Mouse (Mus musculus) C2C12 (cell line): ENCODE results near the gene Emc6.

Experiments
- CEBPB ChIP-seq: IDR thresholded peaks from one replicate; pipeline ENCODE4 v1.6.1; 2011; ENCODE audit warnings: low read depth, mild to moderate bottlenecking, control low read depth, moderate library complexity
- CTCF ChIP-seq: IDR thresholded peaks from one replicate; pipeline ENCODE4 v1.5.1; 2011; ENCODE audit not compliant: control insufficient read depth, insufficient read depth, insufficient read length
- FOSL1 ChIP-seq: IDR thresholded peaks from one replicate; pipeline ENCODE4 v1.8.0; 2011; ENCODE audit warnings: mild to moderate bottlenecking, low read length; ENCODE audit not compliant: poor library complexity, insufficient read depth, severe bottlenecking
- MAX ChIP-seq: IDR thresholded peaks from one replicate; pipeline ENCODE4 v1.6.1; 2011; ENCODE audit warnings: mild to moderate bottlenecking, control low read depth
- MYOD1 ChIP-seq: IDR thresholded peaks from one replicate; pipeline ENCODE4 v1.6.1; 2011; ENCODE audit warnings: low read depth; ENCODE audit not compliant: control insufficient read depth, insufficient read length
- MYOG ChIP-seq: IDR thresholded peaks from one replicate; pipeline ENCODE4 v1.6.1; 2011; ENCODE audit not compliant: control insufficient read depth, insufficient read length; ENCODE audit errors: extremely low read depth
- USF1 ChIP-seq: IDR thresholded peaks from one replicate; pipeline ENCODE4 v1.6.1; 2011; ENCODE audit warnings: low read depth, mild to moderate bottlenecking, control low read depth, moderate library complexity

GRCm38 (mm10) chr11:73131020-73131419 lies 45.8 kb downstream of the Emc6 start:
- no peak for TF ChIP-seq MAX
- no peak for TF ChIP-seq CTCF
- no peak for TF ChIP-seq MYOG
- no peak for TF ChIP-seq CEBPB
- no peak for TF ChIP-seq MYOD1
- TF ChIP-seq USF1: no peak
- TF ChIP-seq FOSL1: no peak
